Mouse (Mus musculus): ENCODE results near the gene Skint11.
"Not testable (repeated sequence)": the region's sequence is repeated elsewhere in the genome, so short reads cannot be mapped to it uniquely, and the experiment has no call there.

Gene Skint11

DNA sequence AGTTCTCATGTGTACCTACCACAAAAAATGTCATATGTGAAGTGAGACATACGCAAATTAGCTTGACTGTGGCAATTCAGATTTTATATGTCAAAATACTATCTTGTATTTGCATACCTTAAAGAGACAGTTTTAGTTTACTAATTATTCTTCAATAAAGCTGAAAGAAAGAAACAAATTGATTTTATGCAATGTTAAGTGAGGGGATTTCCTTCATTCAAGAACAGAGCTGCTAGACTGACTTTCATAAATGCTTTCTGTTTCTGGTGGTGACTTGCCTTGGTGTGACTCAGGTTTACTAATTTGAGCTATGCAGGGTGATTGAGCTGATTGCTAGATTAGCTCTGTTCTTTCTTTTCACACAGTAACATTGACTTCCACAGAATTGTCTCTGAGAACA lies at the start of gene Skint11:
Skint11 (plus strand) TSS at position 301 of the 400 bp plus-strand sequence.
- DNase-seq (ENCODE audit: low spot score), result no peak

GRCm38 (mm10) chr4:114161149-114161548 lies 2.0 kb upstream of the Skint11 start:
- DNase-seq (ENCODE audit: low spot score), result no peak

DNA sequence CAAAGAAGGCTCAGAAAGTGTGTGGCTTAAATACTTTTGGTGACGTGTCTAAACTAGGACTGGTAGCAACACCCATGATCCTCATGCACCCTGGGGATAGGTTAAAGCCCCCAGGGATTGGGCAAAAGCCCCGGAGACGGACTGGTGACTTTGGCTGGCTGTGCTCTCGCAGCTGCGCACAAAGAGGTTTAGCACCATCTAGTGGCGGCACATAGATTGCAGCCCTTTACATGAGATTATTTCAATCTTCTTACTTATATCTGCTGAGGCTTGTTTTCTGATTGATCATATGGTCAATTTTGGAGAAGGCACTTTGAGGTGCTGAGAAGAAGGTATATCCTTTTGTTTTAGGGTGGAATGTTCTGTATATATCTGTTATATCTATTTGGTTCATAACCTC lies 9.7 kb downstream of the Skint11 start:
- DNase-seq (ENCODE audit: low spot score), result not testable (repeated sequence)

DNA sequence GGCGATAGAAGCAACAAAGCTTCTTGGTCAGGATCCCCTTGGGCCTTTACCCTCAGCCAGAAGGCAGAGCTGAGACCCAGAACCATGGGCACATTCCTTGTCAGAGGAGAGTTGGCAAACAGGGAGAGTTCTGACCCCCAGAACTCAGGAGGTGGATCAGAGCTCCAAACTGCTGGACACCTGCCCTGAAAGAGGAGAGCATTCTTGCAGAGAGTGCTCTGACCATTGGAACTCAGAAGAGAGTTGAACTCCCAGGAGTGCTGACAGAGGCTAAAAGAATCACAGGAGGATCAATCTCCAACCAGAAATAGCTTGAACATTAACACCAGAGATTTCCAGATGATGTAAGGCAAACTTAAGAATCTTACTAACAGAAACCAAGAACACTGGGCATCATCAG lies 93.7 kb downstream of the Skint11 start:
- DNase-seq (ENCODE audit: low spot score), result not testable (repeated sequence)
